In the genomic region with DNA sequence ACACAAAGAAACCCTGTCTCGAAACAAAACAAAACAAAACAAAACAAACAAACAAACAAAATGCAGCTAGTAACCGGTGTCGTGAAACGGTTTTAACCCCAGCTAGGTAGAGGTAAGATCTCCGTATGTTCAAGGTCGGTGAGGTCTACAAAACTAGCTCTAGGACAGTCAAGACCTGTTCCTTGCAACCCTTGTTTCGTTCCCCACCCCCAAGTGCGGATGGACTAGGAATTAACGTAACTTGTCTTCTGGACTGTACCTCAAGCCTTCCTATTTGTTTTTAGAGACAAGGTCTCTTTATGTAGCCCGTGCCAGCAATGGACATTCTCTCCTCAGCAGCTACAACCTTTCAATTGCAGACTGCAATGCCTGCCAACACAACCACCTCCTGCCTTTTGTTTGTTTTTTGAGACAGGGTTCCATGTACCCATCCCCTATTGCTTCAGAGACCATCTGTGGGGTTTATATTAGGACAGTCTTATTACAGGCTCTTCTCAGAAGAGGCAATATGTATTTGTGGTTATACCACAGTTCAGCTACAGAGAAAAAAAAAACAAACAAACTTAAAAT, we compare ENCODE assay signal across 1 mouse cellular context.
TF ChIP-seq lines count a peak whose summit lies in the region.

No protein-coding gene starts in this region.

TF ChIP-seq in ES-E14, 5 proteins besides CTCF, POLR2A, EP300 and RAD21:
- TF ChIP-seq HCFC1 (IDR thresholded peaks at IDR 0.05; ENCODE audit: borderline replicate concordance, insufficient read depth, low read length), result no peak
- TF ChIP-seq MAFK (IDR thresholded peaks at IDR 0.05; ENCODE audit: insufficient read depth, low read depth, low read length), result no peak
- no peak for TF ChIP-seq ZC3H11A (IDR thresholded peaks at IDR 0.05; ENCODE audit: borderline replicate concordance, low read depth, low read length)
- no peak for TF ChIP-seq CHD2 (IDR thresholded peaks at IDR 0.05; ENCODE audit: low read depth, low read length)
- TF ChIP-seq ZNF384 (IDR thresholded peaks at IDR 0.05; ENCODE audit: low read depth, low read length), result no peak
